Mouse (Mus musculus) myocyte (in vitro differentiated cells): Measurements from ENCODE around the gene Adap1.

Experiments used
- E2F4 ChIP-seq: IDR thresholded peaks from one replicate; pipeline ENCODE4 v1.6.1; 2011; ENCODE audit warnings: mild to moderate bottlenecking, control low read depth, moderate library complexity; ENCODE audit not compliant: insufficient read depth
- POLR2AphosphoS2 ChIP-seq: IDR thresholded peaks from one replicate; pipeline ENCODE4 v1.6.1; 2011; ENCODE audit warnings: low read depth, control low read depth; ENCODE audit not compliant: insufficient read length
- REST ChIP-seq: IDR thresholded peaks from one replicate; pipeline ENCODE4 v1.6.1; 2011; ENCODE audit warnings: mild to moderate bottlenecking, control low read depth, moderate library complexity; ENCODE audit not compliant: insufficient read depth, insufficient read length

- TF ChIP-seq REST, result no peak
- no peak for TF ChIP-seq POLR2AphosphoS2
- TF ChIP-seq E2F4, result no peak
Measured at GRCm38 (mm10) chr5:139227645-139228044, 97.8 kb downstream of the Adap1 start.
